8 mouse cellular contexts compared by ENCODE assay signal in the genomic region with DNA sequence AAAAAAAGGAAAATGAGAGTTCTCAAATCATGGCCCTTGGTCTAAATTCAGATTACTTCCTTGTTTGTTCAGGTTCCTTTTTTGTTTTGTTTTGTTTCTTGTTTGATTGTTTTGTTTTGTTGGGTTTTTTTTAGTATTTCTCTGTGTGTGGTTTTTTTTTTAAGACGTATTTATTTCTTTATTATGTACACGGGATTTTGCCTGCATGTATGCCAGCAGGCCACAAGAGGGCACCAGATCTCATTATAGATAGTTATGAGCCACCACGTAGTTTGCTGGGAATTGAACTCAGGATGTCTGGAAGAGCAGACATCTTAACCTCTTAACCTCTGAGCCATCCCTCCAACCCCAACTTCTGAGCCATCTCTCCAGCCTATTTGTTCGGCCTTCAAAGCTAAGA. TPM values are rescaled to one million over a fixed set of nuclear protein-coding genes. Genes with fewer than 3 reads are reported as not detected.
DNase-seq lines count a peak whose midpoint lies in the region; ATAC-seq lines count a peak whose summit lies in the region.

No protein-coding gene starts in this region.

- no peak overlapping the region for H3K27ac ChIP-seq in hindbrain, embryonic 14.5 days
- no peak overlapping the region for H3K27ac ChIP-seq in hindbrain, embryonic 12.5 days

- H3K4me3 ChIP-seq in hindbrain, embryonic 14.5 days (replicated peaks; ENCODE audit: low read length): no peak overlapping the region
- H3K4me3 ChIP-seq in hindbrain, embryonic 12.5 days: no peak overlapping the region

- DNase-seq in hindbrain, embryonic 14.5 days (ENCODE audit: low spot score): peak; percentile 28
- peak; percentile 68 to 70 for DNase-seq in B cell, adult 2 months
- peak; percentile 38 for DNase-seq in MEL-GATA-1-ER (ENCODE audit: extremely low read depth, low read depth)
- no peak for DNase-seq in frontal cortex, postnatal 14 days (ENCODE audit: low spot score in 2 of 2)
- DNase-seq in left cerebral cortex, adult 11 months (ENCODE audit: low spot score): no peak

- no peaks in the 10 kb centered on the region for H3K36me3 ChIP-seq in hindbrain, embryonic 14.5 days (replicated peaks; ENCODE audit: control insufficient read depth, insufficient read depth)
- H3K36me3 ChIP-seq in hindbrain, embryonic 12.5 days: no peaks in the 10 kb centered on the region

- no peak overlapping the region for H3K4me2 ChIP-seq in hindbrain, embryonic 14.5 days (replicated peaks)
- no peak overlapping the region for H3K4me2 ChIP-seq in hindbrain, embryonic 12.5 days (replicated peaks)

- 46% methylated on average over 4 of the region's 4 CpGs for WGBS in hindbrain, embryonic 14.5 days
- WGBS in hindbrain, embryonic 12.5 days: 50% methylated on average over 4 of the region's 4 CpGs

- H3K4me1 ChIP-seq in hindbrain, embryonic 14.5 days (replicated peaks; ENCODE audit: control insufficient read depth, insufficient read depth, low read length): no peaks in the 10 kb centered on the region
- no peaks in the 10 kb centered on the region for H3K4me1 ChIP-seq in hindbrain, embryonic 12.5 days

- no peaks in the 10 kb centered on the region for H3K27me3 ChIP-seq in hindbrain, embryonic 14.5 days (ENCODE audit: control insufficient read depth, insufficient read depth, low read length)
- H3K27me3 ChIP-seq in hindbrain, embryonic 12.5 days: no peaks in the 10 kb centered on the region

- ATAC-seq in hindbrain, embryonic 14.5 days (ENCODE audit: low FRiP score): no peak
- no peak for ATAC-seq in hindbrain, embryonic 12.5 days (ENCODE audit: low FRiP score)
- ATAC-seq in granulocyte monocyte progenitor cell, adult 5-6 weeks (replicated peaks; ENCODE audit: poor library complexity, severe bottlenecking): peak; percentile 61
- ATAC-seq in monocyte, adult 5-6 weeks (replicated peaks; ENCODE audit: insufficient number of reproducible peaks, low FRiP score, low TSS enrichment, poor library complexity, severe bottlenecking): 0 out of 2 replicates have a peak, but pooled peaks have one; percentile 5

- no peaks in the 10 kb centered on the region for H3K9me3 ChIP-seq in hindbrain, embryonic 14.5 days (ENCODE audit: control insufficient read depth, low read length)
- no peaks in the 10 kb centered on the region for H3K9me3 ChIP-seq in hindbrain, embryonic 12.5 days (replicated peaks)

- no peak overlapping the region for H3K9ac ChIP-seq in hindbrain, embryonic 14.5 days
- H3K9ac ChIP-seq in hindbrain, embryonic 12.5 days: no peak overlapping the region

RNA-seq across cellular contexts. Expression of a gene that starts 20.2 kb away (rescaled TPM):
- not detected in 2 replicates for polyA plus RNA-seq in hindbrain, embryonic 14.5 days (2014; fragmentation: Nextera tagmentation; extraction: Ambion mirVana)
- not detected in 2 replicates for polyA plus RNA-seq in hindbrain, embryonic 12.5 days (2016; fragmentation: Nextera tagmentation; extraction: Ambion mirVana)
- total RNA-seq in granulocyte monocyte progenitor cell, adult 5-6 weeks (2014; fragmentation: Nextera tagmentation): not detected in 2 replicates
- not detected in 2 replicates for total RNA-seq in granulocyte monocyte progenitor cell, adult 5-6 weeks (2017)
- total RNA-seq in monocyte, adult 5-6 weeks (2017): not detected in 3 replicates

RNA-seq across cellular contexts. Expression of a gene that starts 37.5 kb away (rescaled TPM):
- polyA plus RNA-seq in hindbrain, embryonic 14.5 days (2014; fragmentation: Nextera tagmentation; extraction: Ambion mirVana): 145 TPM in 2 replicates
- polyA plus RNA-seq in hindbrain, embryonic 12.5 days (2016; fragmentation: Nextera tagmentation; extraction: Ambion mirVana): 78.5 and 95.1 TPM in 2 replicates
- total RNA-seq in granulocyte monocyte progenitor cell, adult 5-6 weeks (2014; fragmentation: Nextera tagmentation): 11.2 and 16.4 TPM in 2 replicates
- 9.5 and 11.8 TPM in 2 replicates for total RNA-seq in granulocyte monocyte progenitor cell, adult 5-6 weeks (2017)
- 11.9 to 24.3 TPM (median 18.4 TPM) in 3 replicates for total RNA-seq in monocyte, adult 5-6 weeks (2017)

Comparison
In these comparisons a context has a peak if more than half of its experiments do, and no peak if none do; other contexts are left out.
1. ATAC-seq: peak in granulocyte monocyte progenitor cell, adult 5-6 weeks (single experiment) and monocyte, adult 5-6 weeks (single experiment); none in hindbrain, embryonic 14.5 days (single experiment) and hindbrain, embryonic 12.5 days (single experiment).
2. DNase-seq: peak in hindbrain, embryonic 14.5 days (single experiment), B cell, adult 2 months (2 of 2) and MEL-GATA-1-ER (single experiment); none in frontal cortex, postnatal 14 days (0 of 2) and left cerebral cortex, adult 11 months (single experiment).